Mouse (Mus musculus) hindbrain, postnatal 0 days (tissue): ENCODE measurements around the gene Ss18l2. TPM values are rescaled to one million over a fixed set of nuclear protein-coding genes. Genes with fewer than 3 reads are reported as not detected.

Experiments used
- ATAC-seq: fragments of 200-750 bp; cut with Nextera tagmentation; 2 replicates; pipeline ENCODE4 v1.8.0; 2017; ENCODE audit warnings: mild to moderate bottlenecking, moderate TSS enrichment, moderate library complexity
- DNase-seq: peaks from one replicate; pipeline ENCODE4 v3.0.0-alpha.2; 2015; ENCODE audit warnings: low spot score
- H3K27ac ChIP-seq: fragments of 300-500 bp; sonication (generic); 2 replicates; pipeline ENCODE4 v1.5.1; 2014; ENCODE audit warnings: mild to moderate bottlenecking
- H3K27me3 ChIP-seq: fragments of 300-500 bp; sonication (generic); 2 replicates; pipeline ENCODE4 v1.6.1; 2014; ENCODE audit warnings: low read length, mixed read lengths; ENCODE audit not compliant: insufficient read depth
- H3K36me3 ChIP-seq: fragments of 300-500 bp; sonication (generic); 2 replicates; pipeline ENCODE4 v1.6.1; 2014; ENCODE audit warnings: low read length, mixed read lengths; ENCODE audit not compliant: insufficient read depth
- H3K4me1 ChIP-seq: fragments of 300-500 bp; sonication (generic); 2 replicates; pipeline ENCODE4 v1.6.1; 2014; ENCODE audit warnings: antibody characterized with exemption, low read length, mixed read lengths; ENCODE audit not compliant: insufficient read depth
- H3K4me2 ChIP-seq: fragments of 300-500 bp; sonication (generic); 2 replicates; pipeline ENCODE4 v1.6.1; 2014; ENCODE audit warnings: low read depth, mild to moderate bottlenecking, low read length, moderate library complexity, mixed read lengths
- H3K4me3 ChIP-seq: fragments of 300-500 bp; sonication (generic); 2 replicates; pipeline ENCODE4 v1.5.1; 2014; ENCODE audit warnings: low read length
- H3K9ac ChIP-seq: fragments of 300-500 bp; sonication (generic); replicated peaks from 2 replicates; pipeline ENCODE4 v1.6.1; 2014; ENCODE audit warnings: mild to moderate bottlenecking, low read length, moderate library complexity, mixed read lengths
- H3K9me3 ChIP-seq: fragments of 300-500 bp; sonication (generic); 2 replicates; pipeline ENCODE4 v1.6.1; 2016; ENCODE audit warnings: low read length, mixed read lengths
- CTCF ChIP-seq: IDR thresholded peaks from 2 replicates; pipeline ENCODE4 v1.5.1; 2016; ENCODE audit warnings: antibody characterized with exemption, control low read depth, low read depth
- WGBS: fragments of 180-500 bp; shearing (Covaris S2); extraction: QIAGEN DNeasy Blood & Tissue Kit; methylation state at CpG from one replicate; pipeline ENCODE4 v1.1.7; 2014; 5-methylcytosine and 5-hydroxymethylcytosine counted together
- polyA plus RNA-seq: library from polyadenylated mRNA; unstranded; fragments of >200 nt; fragmentation: Nextera tagmentation; extraction: Ambion mirVana; gene quantifications from 2 replicates; pipeline ENCODE4 v1.2.1, GENCODE M21; 2015
- total RNA-seq: library from RNA; depleted of rRNA; stranded (reverse); fragments of >200 nt; gene quantifications from 2 replicates; pipeline ENCODE4 v1.2.3, GENCODE M21; 2014

Gene Ss18l2
- total and polyA plus RNA-seq, 2 experiments from 2014 or later = 62.6 to 231 TPM

DNA sequence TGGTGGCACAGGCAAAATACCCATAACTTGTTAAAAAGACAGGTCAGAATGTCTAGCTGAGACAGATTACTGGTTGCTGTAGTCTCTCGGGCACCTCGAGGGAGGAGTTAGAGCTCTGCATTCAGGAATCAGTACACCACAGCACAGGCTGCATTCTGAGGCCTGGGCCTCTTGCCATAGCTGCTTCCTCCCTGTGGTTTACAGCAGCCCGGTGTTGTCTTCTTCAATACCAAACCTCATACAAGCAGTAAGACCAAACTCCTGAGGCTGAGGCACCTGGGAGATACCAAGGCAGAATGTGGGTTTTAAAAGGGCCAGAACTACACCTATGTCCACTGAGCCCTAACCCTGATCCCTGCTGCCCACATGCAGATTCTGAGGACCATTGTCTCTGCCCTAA, 47.3 kb downstream of the Ss18l2 start:
- whole genome bisulfite sequencing = 31% methylated on average over 3 of the region's 3 CpGs
- H3K36me3 ChIP-seq = peaks cover 26% of the 10 kb centered on the region
- no peaks in the 10 kb centered on the region for H3K27me3 ChIP-seq
- H3K9me3 ChIP-seq = no peaks in the 10 kb centered on the region
- H3K4me2 ChIP-seq = no peak overlapping the region
- DNase-seq (peak; percentile 17), ATAC-seq (no peak)
- 0 out of 2 replicates have a peak overlapping the region, but pooled peaks have one; percentile 7 for H3K9ac ChIP-seq
- no peak overlapping the region for H3K27ac ChIP-seq
- peaks cover 19% of the 10 kb centered on the region for H3K4me1 ChIP-seq
- no peak overlapping the region for H3K4me3 ChIP-seq
- no peak for TF ChIP-seq CTCF

DNA sequence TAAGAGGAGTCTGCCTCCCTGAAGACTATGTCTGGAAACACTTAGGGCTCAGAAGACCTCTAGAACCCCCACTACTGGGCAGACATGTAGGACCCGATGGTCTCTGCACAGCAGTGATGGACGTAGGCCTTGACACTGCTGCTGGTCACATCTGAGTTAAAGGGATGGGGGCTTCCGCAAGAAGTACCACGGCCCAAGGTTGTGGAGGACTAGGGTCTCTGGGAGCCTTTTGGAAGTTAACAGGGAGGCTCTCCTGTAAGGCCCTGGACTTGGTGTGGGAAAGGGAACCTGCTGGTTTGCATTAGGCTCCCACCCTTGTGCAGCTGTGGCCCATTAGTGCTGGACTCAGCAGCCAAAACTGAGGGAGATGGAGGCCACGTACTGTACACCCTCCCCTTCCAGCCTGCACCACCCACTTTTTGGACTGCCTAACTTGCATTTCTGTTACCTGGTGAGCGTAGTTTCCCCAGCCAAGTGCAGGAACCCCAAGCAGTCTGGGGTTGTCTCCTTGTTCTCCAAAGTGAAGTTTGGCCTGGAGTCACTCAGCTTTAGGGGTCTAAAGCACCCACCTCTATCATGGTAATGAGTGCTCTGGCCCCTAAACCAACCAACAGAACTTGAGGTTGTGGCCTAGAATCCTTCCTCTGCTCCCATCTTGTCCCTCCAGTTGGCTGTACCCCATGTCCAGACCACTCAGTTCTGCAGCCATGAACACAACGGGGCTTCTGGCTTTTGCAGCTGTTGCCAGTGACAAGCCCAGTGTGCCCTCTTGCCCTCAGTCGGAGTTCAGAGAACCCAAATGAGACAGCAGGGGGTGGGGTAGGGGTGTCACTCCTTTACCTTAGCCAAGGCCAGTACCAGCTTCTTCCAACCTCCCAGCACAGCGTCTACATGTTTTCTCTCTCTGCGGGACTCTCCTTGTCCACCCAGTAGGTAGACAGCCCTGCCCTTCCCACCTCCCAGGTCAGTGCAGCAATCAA, 48.0 kb downstream of the Ss18l2 start:
- DNase-seq (peak; percentile 17), ATAC-seq (no peak)
- Histone ChIP-seq H3K4me2 (peak overlapping the region; percentile 90), H3K27ac (peak overlapping the region; percentile 84), H3K9me3 (no peaks in the 10 kb centered on the region), H3K27me3 (no peaks in the 10 kb centered on the region), H3K4me1 (peaks cover 19% of the 10 kb centered on the region), H3K4me3 (peak overlapping the region; percentile 64), H3K36me3 (peaks cover 27% of the 10 kb centered on the region), H3K9ac (peak overlapping the region; percentile 81; the same call in 1 of the 2 replicates)
- 48% methylated on average over 10 of the region's 10 CpGs for WGBS
- TF ChIP-seq CTCF = no peak

DNA sequence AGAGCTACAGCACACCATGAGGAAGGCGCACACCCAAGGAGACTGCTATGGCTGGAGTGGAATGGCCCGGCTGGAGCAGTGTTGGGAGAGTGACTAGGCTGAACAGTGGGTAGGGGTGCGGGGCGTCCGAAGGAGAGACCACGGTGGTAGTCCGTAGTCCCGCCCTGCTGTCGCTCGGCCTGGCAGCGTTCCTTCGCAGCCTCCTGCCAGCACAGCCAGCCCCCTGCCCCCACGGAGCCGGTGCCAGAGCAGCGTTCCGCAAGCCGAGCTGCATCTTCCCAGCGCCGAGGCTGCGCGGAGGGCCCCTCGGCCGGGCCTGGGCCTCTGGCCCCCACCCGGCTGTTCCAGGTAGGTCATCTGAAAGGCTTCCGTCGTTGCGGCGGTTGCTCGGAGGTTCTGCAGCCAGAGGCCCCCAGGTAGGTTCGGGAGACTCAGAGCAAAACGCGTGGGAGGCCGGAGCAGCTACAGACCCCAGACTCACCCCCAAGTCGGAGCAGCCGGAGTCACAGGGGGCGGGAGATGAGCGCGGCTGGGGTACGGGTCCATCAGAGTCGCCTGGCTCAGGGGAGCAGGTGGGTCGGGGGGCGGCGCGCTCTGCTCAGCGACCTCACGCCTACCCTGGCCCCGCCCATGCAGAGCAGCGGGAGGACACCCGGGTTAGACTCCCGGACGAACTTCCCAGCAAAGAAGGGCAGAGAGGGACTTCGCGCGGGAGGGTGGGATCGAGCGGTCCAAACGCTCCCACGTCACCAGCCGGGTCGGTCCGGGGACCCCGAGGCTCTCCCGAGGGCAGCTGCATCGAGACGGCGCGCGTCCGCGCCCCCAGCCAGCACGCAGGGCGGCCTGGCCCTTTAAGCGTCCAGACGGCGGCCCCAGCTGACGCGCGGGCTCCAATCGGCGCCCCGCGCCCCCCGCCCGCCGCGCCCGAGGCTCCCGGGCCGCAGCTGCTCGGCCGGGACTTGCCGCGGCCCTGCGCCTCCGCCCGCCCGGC, 49.3 kb downstream of the Ss18l2 start, which contains the start of gene Zfp651:
TSS of gene Zfp651 (plus strand) at position 240 of the 991 bp plus-strand sequence.
- Histone ChIP-seq H3K36me3 (peaks cover 25% of the 10 kb centered on the region), H3K4me1 (peaks cover 19% of the 10 kb centered on the region), H3K9ac (peak within 1 kb of the TSS; percentile 81), H3K27ac (peak within 1 kb of the TSS; percentile 84), H3K4me2 (peak within 1 kb of the TSS; percentile 90), H3K4me3 (peak within 1 kb of the TSS; percentile 64), H3K27me3 (no peaks in the 10 kb centered on the region), H3K9me3 (no peaks in the 10 kb centered on the region)
- ATAC-seq (peak; percentile 81), DNase-seq (peak; percentile 89)
- TF ChIP-seq CTCF = no peak
- WGBS = under 1% methylated on average over 82 of the region's 97 CpGs

DNA sequence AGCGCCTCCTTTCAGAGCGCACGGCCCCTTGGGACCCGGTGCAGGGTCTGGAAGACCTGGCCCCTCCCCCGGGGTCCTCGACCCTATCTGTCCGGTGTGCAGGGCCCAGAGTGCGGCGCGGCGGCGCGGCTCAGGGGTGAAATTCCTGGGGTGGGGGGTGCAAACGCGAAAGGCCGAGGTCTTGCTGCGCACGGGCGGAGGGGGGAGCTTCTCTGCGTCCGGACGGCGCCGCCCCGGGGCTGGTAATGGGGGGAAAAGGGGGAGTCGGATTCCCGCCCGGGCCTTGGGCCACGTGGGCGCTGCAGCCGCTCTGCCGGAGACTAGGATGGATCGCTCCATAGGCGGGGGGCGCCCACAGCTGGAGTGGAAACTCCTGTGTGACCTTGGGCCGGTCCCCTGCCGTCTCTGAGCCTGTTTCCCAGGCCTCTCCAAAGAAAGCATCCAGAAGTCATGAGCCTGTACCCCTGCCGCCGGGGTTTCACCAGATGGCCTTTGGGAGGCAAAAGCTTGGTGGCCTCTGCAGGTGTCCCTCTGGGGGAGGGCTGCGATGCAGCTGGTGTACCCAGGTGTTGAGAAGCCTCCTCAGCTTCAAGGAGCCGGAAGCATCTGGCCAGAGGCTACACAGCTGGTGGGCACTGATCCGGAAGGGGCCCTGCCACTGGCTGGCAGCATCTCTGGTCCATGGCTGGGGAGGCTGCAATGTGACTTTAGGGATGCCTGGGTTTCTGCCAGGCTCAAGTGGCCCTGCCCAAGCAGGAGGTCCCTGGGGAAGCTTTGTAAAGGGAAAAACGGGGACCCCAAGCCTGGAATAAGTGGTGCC, 50.4 kb downstream of the Ss18l2 start:
- DNase-seq (peak; percentile 73), ATAC-seq (peak; percentile 42)
- H3K36me3 ChIP-seq = peaks cover 24% of the 10 kb centered on the region
- TF ChIP-seq CTCF = no peak
- peak overlapping the region; percentile 81 for H3K9ac ChIP-seq
- H3K4me3 ChIP-seq = peak overlapping the region; percentile 64
- 1% methylated on average over 43 of the region's 43 CpGs for WGBS
- no peaks in the 10 kb centered on the region for H3K9me3 ChIP-seq
- no peaks in the 10 kb centered on the region for H3K27me3 ChIP-seq
- peak overlapping the region; percentile 90 for H3K4me2 ChIP-seq
- peaks cover 19% of the 10 kb centered on the region for H3K4me1 ChIP-seq
- peak overlapping the region; percentile 84 for H3K27ac ChIP-seq

DNA sequence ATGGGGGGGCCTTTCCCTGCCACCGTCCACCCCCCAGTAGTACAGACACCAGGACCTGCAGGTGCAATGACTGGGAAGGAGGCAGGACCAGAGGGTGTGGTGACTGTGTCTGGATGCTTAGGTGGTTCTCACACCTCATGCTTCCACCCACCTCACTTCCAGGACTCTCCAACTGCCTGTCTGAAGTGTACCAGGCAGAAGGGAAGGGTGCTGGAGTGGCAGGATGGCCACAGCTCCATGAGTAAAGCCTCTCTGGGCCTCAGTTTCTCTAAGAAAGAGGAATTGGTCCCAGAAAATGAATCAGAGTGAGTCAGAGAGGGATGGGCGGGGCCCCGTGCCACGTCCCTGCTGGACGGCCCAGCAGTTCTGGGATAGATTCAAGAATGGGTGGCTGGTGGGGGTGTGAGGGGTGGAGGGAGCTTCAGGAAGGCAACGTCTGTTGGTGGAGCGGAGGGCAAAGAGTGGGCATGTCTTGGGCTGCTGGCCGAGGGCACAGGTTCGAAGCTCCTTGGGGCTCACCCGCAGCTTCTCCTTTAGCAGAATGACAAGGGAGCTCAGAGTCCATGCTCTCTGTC, 51.0 kb downstream of the Ss18l2 start:
- no peak for ATAC-seq
- Histone ChIP-seq H3K4me2 (peak overlapping the region; percentile 90), H3K36me3 (peaks cover 24% of the 10 kb centered on the region), H3K27ac (no peak overlapping the region), H3K27me3 (no peaks in the 10 kb centered on the region), H3K9ac (peak overlapping the region; percentile 81; the same call in 1 of the 2 replicates), H3K9me3 (no peaks in the 10 kb centered on the region), H3K4me3 (peak overlapping the region; percentile 64), H3K4me1 (peaks cover 19% of the 10 kb centered on the region)
- no peak for DNase-seq
- 51% methylated on average over 10 of the region's 10 CpGs for WGBS
- TF ChIP-seq CTCF = no peak
